Mouse (Mus musculus) right cerebral cortex, postnatal 10 days (tissue): ENCODE measurements around the gene Slc25a42.

Experiments used
- DNase-seq, 2 experiments: peaks; one replicate each; pipeline ENCODE4 v3.0.0; 2021; ENCODE audit warnings: low spot score in 2 of 2

The Slc25a42 gene

GRCm38 (mm10) chr8:70215092-70215491, 3.0 kb upstream of the Slc25a42 start:
- no peak for DNase-seq

- no peak for DNase-seq
Measured at GRCm38 (mm10) chr8:70214411-70214810, 2.3 kb upstream of the Slc25a42 start.

- no peak for DNase-seq
Measured at GRCm38 (mm10) chr8:70211726-70212111, 386 bp downstream of the Slc25a42 start.

- no peak for DNase-seq
Measured at GRCm38 (mm10) chr8:70211275-70211674, 830 bp downstream of the Slc25a42 start.

- DNase-seq: peak; percentile 49 to 54
Measured at GRCm38 (mm10) chr8:70210538-70210937, 1.6 kb downstream of the Slc25a42 start.

GRCm38 (mm10) chr8:70208130-70208529, 4.0 kb downstream of the Slc25a42 start:
- DNase-seq: no peak

- DNase-seq: no peak
Measured at GRCm38 (mm10) chr8:70204757-70205156, 7.3 kb downstream of the Slc25a42 start.

- no peak for DNase-seq
Measured at GRCm38 (mm10) chr8:70203072-70203471, 9.0 kb downstream of the Slc25a42 start.

- no peak for DNase-seq
Measured at GRCm38 (mm10) chr8:70201417-70201816, 10.7 kb downstream of the Slc25a42 start.

- DNase-seq: peak; percentile 58 to 65
Measured at GRCm38 (mm10) chr8:70200098-70200681, 11.9 kb downstream of the Slc25a42 start.

- DNase-seq: no peak
Measured at GRCm38 (mm10) chr8:70197603-70198002, 14.5 kb downstream of the Slc25a42 start.

GRCm38 (mm10) chr8:70195762-70196161, 16.3 kb downstream of the Slc25a42 start:
- DNase-seq: no peak

- no peak for DNase-seq
Measured at GRCm38 (mm10) chr8:70194191-70194590, 17.9 kb downstream of the Slc25a42 start.

- no peak for DNase-seq
Measured at GRCm38 (mm10) chr8:70193238-70193637, 18.9 kb downstream of the Slc25a42 start.

GRCm38 (mm10) chr8:70188707-70189106, 23.4 kb downstream of the Slc25a42 start:
- no peak for DNase-seq

- no peak for DNase-seq
Measured at GRCm38 (mm10) chr8:70183194-70183593, 28.9 kb downstream of the Slc25a42 start.

- no peak for DNase-seq
Measured at GRCm38 (mm10) chr8:70181903-70182252, 30.2 kb downstream of the Slc25a42 start.

GRCm38 (mm10) chr8:70181212-70181902, 30.7 kb downstream of the Slc25a42 start:
- DNase-seq: no peak

GRCm38 (mm10) chr8:70179082-70179481, 33.0 kb downstream of the Slc25a42 start:
- DNase-seq: no peak

GRCm38 (mm10) chr8:70178231-70178630, 33.9 kb downstream of the Slc25a42 start:
- no peak for DNase-seq

- no peak for DNase-seq
Measured at GRCm38 (mm10) chr8:70174079-70174478, 38.0 kb downstream of the Slc25a42 start.

- no peak for DNase-seq
Measured at GRCm38 (mm10) chr8:70173320-70173719, 38.8 kb downstream of the Slc25a42 start.

GRCm38 (mm10) chr8:70172043-70172681, 39.9 kb downstream of the Slc25a42 start, which contains the start of gene Tmem161a:
Gene Tmem161a (plus strand): TSS chr8:70172356.
- peak; percentile 96 to 97 for DNase-seq
